Mouse (Mus musculus) stomach, postnatal 0 days (tissue): ENCODE data around the gene Tprn. TPM values are rescaled to one million over a fixed set of nuclear protein-coding genes. Genes with fewer than 3 reads are reported as not detected.
A peak's percentile ranks its signal among the peaks of the same experiment; 100 is the strongest.

Experiments
- ATAC-seq: fragments of 200-750 bp; cut with Nextera tagmentation; 2 replicates; pipeline ENCODE4 v1.8.0; 2017; ENCODE audit not compliant: low FRiP score, low TSS enrichment
- DNase-seq: peaks from one replicate; pipeline ENCODE4 v3.0.0-alpha.2; 2016; ENCODE audit warnings: low spot score
- H3K27ac ChIP-seq: fragments of 300-500 bp; sonication (generic); replicated peaks from 2 replicates; pipeline ENCODE4 v1.5.1; 2014; ENCODE audit warnings: mild to moderate bottlenecking, control low read depth
- H3K27me3 ChIP-seq: fragments of 300-500 bp; sonication (generic); 2 replicates; pipeline ENCODE4 v1.6.1; 2014; ENCODE audit warnings: low read length; ENCODE audit not compliant: control insufficient read depth, insufficient read depth
- H3K36me3 ChIP-seq: fragments of 300-500 bp; sonication (generic); 2 replicates; pipeline ENCODE4 v1.6.1; 2014; ENCODE audit warnings: low read length, mixed read lengths; ENCODE audit not compliant: control insufficient read depth, insufficient read depth
- H3K4me1 ChIP-seq: fragments of 300-500 bp; sonication (generic); replicated peaks from 2 replicates; pipeline ENCODE4 v1.6.1; 2014; ENCODE audit warnings: antibody characterized with exemption; ENCODE audit not compliant: control insufficient read depth, insufficient read depth
- H3K4me2 ChIP-seq: fragments of 300-500 bp; sonication (generic); replicated peaks from 2 replicates; pipeline ENCODE4 v1.6.1; 2014; ENCODE audit warnings: low read depth, mild to moderate bottlenecking, control low read depth, moderate library complexity
- H3K4me3 ChIP-seq: fragments of 300-500 bp; sonication (generic); 2 replicates; pipeline ENCODE4 v1.5.1; 2014; ENCODE audit warnings: low read depth, low read length, control low read depth
- H3K9ac ChIP-seq: fragments of 300-500 bp; sonication (generic); 2 replicates; pipeline ENCODE4 v1.6.1; 2014; ENCODE audit warnings: mild to moderate bottlenecking, low read length, control low read depth, mixed read lengths
- H3K9me3 ChIP-seq: fragments of 300-500 bp; sonication (generic); 2 replicates; pipeline ENCODE4 v1.6.1; 2016; ENCODE audit warnings: low read length; ENCODE audit not compliant: control insufficient read depth
- CTCF ChIP-seq: IDR thresholded peaks from 2 replicates; pipeline ENCODE4 v1.5.1; 2016; ENCODE audit warnings: antibody characterized with exemption, low read depth, mild to moderate bottlenecking, moderate library complexity
- EP300 ChIP-seq: optimal IDR thresholded peaks from 2 replicates; pipeline ENCODE3; 2016; ENCODE audit warnings: antibody characterized with exemption
- WGBS: fragments of 180-500 bp; shearing (Covaris S2); extraction: QIAGEN DNeasy Blood & Tissue Kit; methylation state at CpG from one replicate; pipeline ENCODE4 v1.1.7; 2014; 5-methylcytosine and 5-hydroxymethylcytosine counted together
- polyA plus RNA-seq: library from polyadenylated mRNA; unstranded; fragments of >200 nt; fragmentation: Nextera tagmentation; extraction: Ambion mirVana; gene quantifications from 2 replicates; pipeline ENCODE4 v1.2.1, GENCODE M21; 2015

Tprn gene
- polyA plus RNA-seq, 1 experiment from 2014 or later, result 17.4 TPM

GRCm38 (mm10) chr2:25271827-25272511 is 9.6 kb downstream of the Tprn start, which contains the start of the genes Ssna1 and Anapc2:
TSS of gene Ssna1 (minus strand) at chr2:25272438.
TSS of gene Anapc2 (plus strand) at chr2:25272478.
- peak within 1 kb of the TSS; percentile 74 for H3K4me3 ChIP-seq
- no peak for TF ChIP-seq EP300
- TF ChIP-seq CTCF, result peak; percentile 68
- H3K4me2 ChIP-seq, result peak within 1 kb of the TSS; percentile 95
- peak; percentile 95 for ATAC-seq
- H3K9ac ChIP-seq, result peak within 1 kb of the TSS; percentile 87
- no peaks in the 10 kb centered on the region for H3K27me3 ChIP-seq
- peak within 1 kb of the TSS; percentile 93 for H3K27ac ChIP-seq
- peaks cover 14% of the 10 kb centered on the region for H3K36me3 ChIP-seq
- H3K9me3 ChIP-seq, result no peaks in the 10 kb centered on the region
- peak; percentile 99 for DNase-seq
- under 1% methylated on average over 55 of the region's 55 CpGs for WGBS
- peaks cover 9% of the 10 kb centered on the region for H3K4me1 ChIP-seq

GRCm38 (mm10) chr2:25272515-25272914 is 10.1 kb downstream of the Tprn start:
- Histone ChIP-seq H3K4me3 (peak overlapping the region; percentile 74), H3K4me1 (peaks cover 9% of the 10 kb centered on the region), H3K9ac (peak overlapping the region; percentile 87), H3K9me3 (no peaks in the 10 kb centered on the region), H3K4me2 (peak overlapping the region; percentile 95), H3K27me3 (no peaks in the 10 kb centered on the region), H3K36me3 (peaks cover 18% of the 10 kb centered on the region), H3K27ac (peak overlapping the region; percentile 84)
- DNase-seq, result no peak
- WGBS, result under 1% methylated on average over 29 of the region's 29 CpGs
- TF ChIP-seq EP300 (no peak), CTCF (no peak)
- ATAC-seq, result peak; percentile 38

- H3K27ac ChIP-seq, result peak overlapping the region; percentile 84
- H3K9ac ChIP-seq, result peak overlapping the region; percentile 87
- peak overlapping the region; percentile 74 for H3K4me3 ChIP-seq
- H3K4me1 ChIP-seq, result peaks cover 9% of the 10 kb centered on the region; the same call in 1 of the 2 replicates
- TF ChIP-seq CTCF, result no peak
- no peaks in the 10 kb centered on the region for H3K27me3 ChIP-seq
- H3K4me2 ChIP-seq, result peak overlapping the region; percentile 95
- H3K9me3 ChIP-seq, result no peaks in the 10 kb centered on the region
- no peak for ATAC-seq
- DNase-seq, result no peak
- H3K36me3 ChIP-seq, result peaks cover 23% of the 10 kb centered on the region
- WGBS, result 27% methylated on average over 16 of the region's 16 CpGs
These were observed 10.6 kb downstream of the Tprn start for GRCm38 (mm10) chr2:25273010-25273409.

- Histone ChIP-seq H3K27ac (no peak overlapping the region), H3K9ac (no peak overlapping the region), H3K4me2 (no peak overlapping the region), H3K9me3 (no peaks in the 10 kb centered on the region), H3K4me1 (no peaks in the 10 kb centered on the region), H3K4me3 (no peak overlapping the region), H3K36me3 (peaks cover 51% of the 10 kb centered on the region), H3K27me3 (no peaks in the 10 kb centered on the region)
- WGBS, result 61% methylated on average over 13 of the region's 13 CpGs
- DNase-seq (peak; percentile 93), ATAC-seq (peak; percentile 72)
- no peak for TF ChIP-seq EP300
- peak; percentile 96 for TF ChIP-seq CTCF
These were observed 16.8 kb downstream of the Tprn start for GRCm38 (mm10) chr2:25278928-25279882.

GRCm38 (mm10) chr2:25285551-25285950 is 23.1 kb downstream of the Tprn start:
- ATAC-seq (no peak), DNase-seq (no peak)
- Histone ChIP-seq H3K36me3 (peaks cover 23% of the 10 kb centered on the region), H3K9me3 (no peaks in the 10 kb centered on the region), H3K9ac (no peak overlapping the region), H3K27ac (peak overlapping the region; percentile 94), H3K27me3 (0 out of 2 replicates have a peak, but pooled peaks cover 2% of the 10 kb centered on the region), H3K4me3 (no peak overlapping the region), H3K4me1 (peaks cover 8% of the 10 kb centered on the region; the same call in 1 of the 2 replicates), H3K4me2 (no peak overlapping the region)
- TF ChIP-seq CTCF (no peak), EP300 (no peak)
- WGBS, result 63% methylated on average over 2 of the region's 2 CpGs
